Mouse (Mus musculus) thymus, adult 2 months (tissue): ENCODE data around the gene Bub3. TPM values are rescaled to one million over a fixed set of nuclear protein-coding genes. Genes with fewer than 3 reads are reported as not detected.

Source experiments
- DNase-seq: peaks from one replicate; pipeline ENCODE4 v3.0.0; 2021
- H3K27ac ChIP-seq: fragments of 200-500 bp; 2 replicates; pipeline ENCODE4 v1.5.1; 2012; ENCODE audit warnings: low read length, control low read depth; ENCODE audit not compliant: control insufficient read depth, insufficient read depth
- H3K27me3 ChIP-seq: fragments of 200-500 bp; 2 replicates; pipeline ENCODE4 v1.6.1; 2012; ENCODE audit warnings: mild to moderate bottlenecking, low read length, moderate library complexity, mixed read lengths; ENCODE audit not compliant: control insufficient read depth, insufficient read depth
- H3K36me3 ChIP-seq: fragments of 200-500 bp; 2 replicates; pipeline ENCODE4 v1.6.1; 2012; ENCODE audit warnings: mild to moderate bottlenecking, low read length, moderate library complexity; ENCODE audit not compliant: control insufficient read depth, insufficient read depth
- H3K4me1 ChIP-seq: fragments of 200-500 bp; replicated peaks from 2 replicates; pipeline ENCODE4 v1.6.1; 2012; ENCODE audit warnings: low read length; ENCODE audit not compliant: control insufficient read depth, insufficient read depth
- H3K4me3 ChIP-seq: fragments of 200-500 bp; 2 replicates; pipeline ENCODE4 v1.5.1; 2012; ENCODE audit warnings: mild to moderate bottlenecking, low read length, control low read depth, moderate library complexity; ENCODE audit not compliant: control insufficient read depth, insufficient read depth
- CTCF ChIP-seq: fragments of 200-500 bp; IDR thresholded peaks from 2 replicates; pipeline ENCODE4 v1.5.1; 2012; ENCODE audit warnings: mild to moderate bottlenecking, control low read depth, low read length, moderate library complexity, borderline replicate concordance; ENCODE audit not compliant: control insufficient read depth, poor library complexity, insufficient read depth; ENCODE audit errors: extremely low read depth
- POLR2A ChIP-seq: fragments of 200-500 bp; IDR thresholded peaks from 2 replicates; pipeline ENCODE4 v1.6.1; 2012; ENCODE audit warnings: mild to moderate bottlenecking, low read length, control low read depth, moderate library complexity; ENCODE audit not compliant: control insufficient read depth, poor library complexity, insufficient read depth; ENCODE audit errors: extremely low read depth
- WGBS: fragments of 180-500 bp; shearing (Covaris S2); methylation state at CpG from one replicate; pipeline ENCODE4 v1.1.7; 2018; 5-methylcytosine and 5-hydroxymethylcytosine counted together
- polyA plus RNA-seq: library from polyadenylated mRNA; depleted of rRNA; stranded (reverse); fragments of >200 nt; gene quantifications from 2 replicates; pipeline ENCODE4 v1.2.3, GENCODE M21; 2012; rRNA removed

Bub3 gene
- polyA plus RNA-seq, 1 experiment: 194 TPM

GRCm38 (mm10) chr7:131598483-131598824, 38.4 kb downstream of the Bub3 start:
- Histone ChIP-seq H3K27ac (no peak overlapping the region), H3K4me3 (no peak overlapping the region), H3K4me1 (no peaks in the 10 kb centered on the region), H3K27me3 (no peaks in the 10 kb centered on the region), H3K36me3 (no peaks in the 10 kb centered on the region)
- DNase-seq: no peak
- TF ChIP-seq CTCF (no peak), POLR2A (no peak)
- 5% methylated on average over 5 of the region's 5 CpGs for WGBS

- 92% methylated on average over 7 of the region's 7 CpGs for WGBS
- no peak for DNase-seq
- H3K36me3 ChIP-seq: no peaks in the 10 kb centered on the region
- no peak overlapping the region for H3K27ac ChIP-seq
- no peaks in the 10 kb centered on the region for H3K4me1 ChIP-seq
- TF ChIP-seq POLR2A (no peak), CTCF (no peak)
- H3K4me3 ChIP-seq: no peak overlapping the region
- no peaks in the 10 kb centered on the region for H3K27me3 ChIP-seq
Observed at GRCm38 (mm10) chr7:131602106-131602505, 42.1 kb downstream of the Bub3 start.

- no peak for DNase-seq
- Histone ChIP-seq H3K4me1 (no peaks in the 10 kb centered on the region), H3K27me3 (no peaks in the 10 kb centered on the region), H3K36me3 (no peaks in the 10 kb centered on the region), H3K27ac (no peak overlapping the region), H3K4me3 (no peak overlapping the region)
- WGBS: 39% methylated on average over 7 of the region's 11 CpGs
- TF ChIP-seq POLR2A (no peak), CTCF (no peak)
Observed at GRCm38 (mm10) chr7:131603186-131603585, 43.2 kb downstream of the Bub3 start.

- 95% methylated on average over 10 of the region's 10 CpGs for WGBS
- H3K4me3 ChIP-seq: no peak overlapping the region
- no peaks in the 10 kb centered on the region for H3K4me1 ChIP-seq
- H3K27ac ChIP-seq: no peak overlapping the region
- no peaks in the 10 kb centered on the region for H3K27me3 ChIP-seq
- DNase-seq: no peak
- no peak for TF ChIP-seq CTCF
- H3K36me3 ChIP-seq: no peaks in the 10 kb centered on the region
Observed at GRCm38 (mm10) chr7:131604946-131605345, 44.9 kb downstream of the Bub3 start.

GRCm38 (mm10) chr7:131605481-131605880, 45.5 kb downstream of the Bub3 start:
- H3K4me3 ChIP-seq: no peak overlapping the region
- TF ChIP-seq CTCF: no peak
- no peak for TF ChIP-seq POLR2A
- no peak overlapping the region for H3K27ac ChIP-seq
- H3K4me1 ChIP-seq: no peaks in the 10 kb centered on the region
- H3K27me3 ChIP-seq: no peaks in the 10 kb centered on the region
- no peak for DNase-seq
- no peaks in the 10 kb centered on the region for H3K36me3 ChIP-seq
- 72% methylated on average over 4 of the region's 4 CpGs for WGBS

- H3K4me3 ChIP-seq: no peak overlapping the region
- WGBS: 92% methylated on average over 6 of the region's 6 CpGs
- H3K27me3 ChIP-seq: no peaks in the 10 kb centered on the region
- TF ChIP-seq CTCF (no peak), POLR2A (no peak)
- no peaks in the 10 kb centered on the region for H3K36me3 ChIP-seq
- H3K4me1 ChIP-seq: no peaks in the 10 kb centered on the region
- H3K27ac ChIP-seq: no peak overlapping the region
- DNase-seq: no peak
Observed at GRCm38 (mm10) chr7:131608049-131608448, 48.0 kb downstream of the Bub3 start.

- no peak for TF ChIP-seq CTCF
- no peak for TF ChIP-seq POLR2A
- no peak for DNase-seq
- Histone ChIP-seq H3K27ac (no peak overlapping the region), H3K4me3 (no peak overlapping the region), H3K27me3 (no peaks in the 10 kb centered on the region), H3K4me1 (no peaks in the 10 kb centered on the region), H3K36me3 (no peaks in the 10 kb centered on the region)
- WGBS: 53% methylated on average over 7 of the region's 7 CpGs
Observed at GRCm38 (mm10) chr7:131609677-131610076, 49.7 kb downstream of the Bub3 start.

Other genes with a start within 250 kb of the Bub3 start
- 0.09 and 0.20 TPM in 2 replicates for gene Cuzd1, start 237.9 kb upstream of the Bub3 start, polyA plus RNA-seq
- gene Fam24b, start 230.7 kb upstream of the Bub3 start, polyA plus RNA-seq: 0.38 TPM in 1 of 2 replicates, not detected in the other
- not detected in 2 replicates for gene Fam24a, start 226.4 kb upstream of the Bub3 start, polyA plus RNA-seq
- 9.9 and 14.5 TPM in 2 replicates for gene 2310057M21Rik, start 197.5 kb upstream of the Bub3 start, polyA plus RNA-seq
- gene Pstk, start 189.1 kb upstream of the Bub3 start, polyA plus RNA-seq: 42.0 and 44.1 TPM in 2 replicates
- 25.2 and 25.7 TPM in 2 replicates for gene Ikzf5, start 149.7 kb upstream of the Bub3 start, polyA plus RNA-seq
- 3.6 and 4.7 TPM in 2 replicates for gene Acadsb, start 149.6 kb upstream of the Bub3 start, polyA plus RNA-seq
- 0.75 and 1.0 TPM in 2 replicates for gene Hmx3, start 17.4 kb upstream of the Bub3 start, polyA plus RNA-seq
- 0.38 and 0.42 TPM in 2 replicates for gene Hmx2, start 11.4 kb upstream of the Bub3 start, polyA plus RNA-seq